ENCODE assay signal across 14 mouse cellular contexts in the genomic region with DNA sequence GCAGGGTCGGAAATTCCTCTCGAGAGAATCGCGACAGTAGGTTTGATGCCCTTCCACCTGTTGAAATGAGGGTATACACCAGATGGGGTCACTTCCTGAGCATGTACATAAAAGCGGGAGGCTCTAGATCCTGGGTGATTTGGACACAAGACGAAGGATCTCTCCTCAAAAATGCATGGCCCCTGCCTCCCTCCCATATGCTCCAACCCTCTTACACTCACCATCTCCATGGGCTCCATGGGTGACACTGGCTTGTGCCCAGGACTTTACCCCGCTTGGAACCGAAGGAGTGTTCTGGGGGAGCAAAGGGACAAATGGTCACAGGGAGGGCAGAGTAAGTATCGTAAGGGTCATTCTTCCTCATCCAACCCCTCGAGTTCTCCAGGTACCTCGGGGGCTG. TPM values are rescaled to one million over a fixed set of nuclear protein-coding genes. Genes with fewer than 3 reads are reported as not detected.
DNase-seq lines count a peak whose midpoint lies in the region; ATAC-seq and TF ChIP-seq lines count a peak whose summit lies in the region.
"Had no signal": no experiment of that assay in that cellular context is flagged by ENCODE, and none has a peak within 500 bp of the region (broad histone marks: within the 10 kb centered on the region; RNA-seq: fewer than 3 reads in every experiment).

No protein-coding gene starts in this region.

- TF ChIP-seq POLR2A in kidney, adult 2 months (IDR thresholded peaks at IDR 0.05; ENCODE audit: low read depth, low read length) = no peak

- peaks cover 62% of the 10 kb centered on the region for H3K36me3 ChIP-seq in kidney, embryonic 14.5 days (ENCODE audit: control insufficient read depth, insufficient read depth, low read length)
- peaks cover 14% of the 10 kb centered on the region for H3K36me3 ChIP-seq in kidney, adult 2 months (ENCODE audit: control insufficient read depth, insufficient read depth, low read length)
- peaks cover 72% of the 10 kb centered on the region for H3K36me3 ChIP-seq in G1E (replicated peaks)
- peaks cover 66% of the 10 kb centered on the region for H3K36me3 ChIP-seq in liver, embryonic 13.5 days

- H3K9me3 ChIP-seq in kidney, embryonic 14.5 days (ENCODE audit: control insufficient read depth, low read length) = no peaks in the 10 kb centered on the region
- no peaks in the 10 kb centered on the region for H3K9me3 ChIP-seq in G1E (replicated peaks)
- no peaks in the 10 kb centered on the region for H3K9me3 ChIP-seq in liver, embryonic 13.5 days (replicated peaks)
- H3K9me3 ChIP-seq: lung, embryonic 15.5 days had no signal

- H3K4me2 ChIP-seq in kidney, embryonic 14.5 days (replicated peaks; ENCODE audit: low read depth, low read length) = no peak overlapping the region
- peak overlapping the region; percentile 16; the same call in 1 of the 2 replicates for H3K4me2 ChIP-seq in liver, embryonic 13.5 days

- TF ChIP-seq CTCF in kidney, adult 2 months (conservative IDR thresholded peaks at IDR 0.05; ENCODE audit: insufficient read depth, insufficient read length, low read depth, low read length) = no peak
- TF ChIP-seq CTCF in G1E (IDR thresholded peaks at IDR 0.05; ENCODE audit: low read depth, low read length) = no peak

- no peak for ATAC-seq in kidney, embryonic 14.5 days (ENCODE audit: low FRiP score, low TSS enrichment)
- no peak for ATAC-seq in G1E (ENCODE audit: extremely low read depth, insufficient number of reproducible peaks, low FRiP score, poor library complexity, severe bottlenecking)
- ATAC-seq in liver, embryonic 13.5 days (ENCODE audit: low read depth) = no peak

- H3K27ac ChIP-seq in kidney, embryonic 14.5 days (ENCODE audit: low read depth, low read length) = no peak overlapping the region
- no peak overlapping the region for H3K27ac ChIP-seq in kidney, adult 2 months (ENCODE audit: insufficient read depth, low read depth, low read length)
- no peak overlapping the region for H3K27ac ChIP-seq in liver, embryonic 13.5 days
- H3K27ac ChIP-seq: left cerebral cortex, adult 2 months; lung, embryonic 15.5 days had no signal

- DNase-seq in heart, adult 11 months = peak; percentile 92
- DNase-seq in heart, postnatal 14 days = no peak
- no peak for DNase-seq in kidney, adult 2 months
- DNase-seq in G1E (ENCODE audit: low spot score) = no peak
- DNase-seq in liver, embryonic 13.5 days = no peak
- no peak for DNase-seq in urinary bladder, adult 2 months (ENCODE audit: low spot score)
- no peak for DNase-seq in frontal cortex, postnatal 25 days (ENCODE audit: low spot score in 2 of 2)
- DNase-seq: adrenal gland, adult 8-10 months; embryo, embryonic 11 days; kidney, adult 9 months had no signal

- H3K9ac ChIP-seq in kidney, embryonic 14.5 days (ENCODE audit: low read depth, low read length) = peak overlapping the region; percentile 32; the same call in 1 of the 2 replicates
- no peak overlapping the region for H3K9ac ChIP-seq in liver, embryonic 13.5 days

- intact Hi-C loops in heart, postnatal 14 days (cut with DNase I) = loop anchor here (5.0 kb wide), 1 partner anchor 34 kb away; a partner anchor contains a TSS

- WGBS in kidney, embryonic 14.5 days = 76% methylated on average over 11 of the region's 11 CpGs
- WGBS in kidney, adult 2 months = 52% methylated on average over 11 of the region's 11 CpGs
- WGBS in liver, embryonic 13.5 days (ENCODE audit: insufficient replicate concordance) = 83% methylated on average over 11 of the region's 11 CpGs

- no peaks in the 10 kb centered on the region for H3K27me3 ChIP-seq in kidney, embryonic 14.5 days (ENCODE audit: control insufficient read depth, insufficient read depth, low read length)
- no peaks in the 10 kb centered on the region for H3K27me3 ChIP-seq in kidney, adult 2 months (replicated peaks; ENCODE audit: control insufficient read depth, insufficient read depth, low read length)
- no peaks in the 10 kb centered on the region for H3K27me3 ChIP-seq in G1E (ENCODE audit: insufficient read depth, low read length)
- no peaks in the 10 kb centered on the region for H3K27me3 ChIP-seq in liver, embryonic 13.5 days
- H3K27me3 ChIP-seq: lung, embryonic 15.5 days had no signal

- peaks cover 20% of the 10 kb centered on the region; the same call in 1 of the 2 replicates for H3K4me1 ChIP-seq in kidney, embryonic 14.5 days (ENCODE audit: control insufficient read depth, insufficient read depth, low read length)
- H3K4me1 ChIP-seq in kidney, adult 2 months (ENCODE audit: control insufficient read depth, insufficient read depth, low read length) = peaks cover 20% of the 10 kb centered on the region
- H3K4me1 ChIP-seq in G1E (ENCODE audit: insufficient read depth, low read depth, low read length) = peaks cover 66% of the 10 kb centered on the region
- peaks cover 40% of the 10 kb centered on the region for H3K4me1 ChIP-seq in liver, embryonic 13.5 days (replicated peaks)

- H3K4me3 ChIP-seq in kidney, embryonic 14.5 days (ENCODE audit: low read length) = no peak overlapping the region
- no peak overlapping the region for H3K4me3 ChIP-seq in kidney, adult 2 months (ENCODE audit: insufficient read depth, low read depth, low read length)
- H3K4me3 ChIP-seq in G1E (ENCODE audit: low read depth, low read length) = peak overlapping the region; percentile 91; the same call in 1 of the 2 replicates
- no peak overlapping the region for H3K4me3 ChIP-seq in liver, embryonic 13.5 days (replicated peaks)
- H3K4me3 ChIP-seq: left cerebral cortex, adult 2 months had no signal

RNA-seq across cellular contexts. Expression of a gene that starts 3.3 kb away (rescaled TPM):
- total RNA-seq in heart, postnatal 14 days (2021) = 100 to 1,000 TPM; 148 to 174 TPM
- polyA plus RNA-seq in kidney, embryonic 14.5 days (2014; fragmentation: Nextera tagmentation; extraction: Ambion mirVana) = 248 and 262 TPM in 2 replicates
- 237 and 272 TPM in 2 replicates for polyA plus RNA-seq in kidney, adult 2 months (2012; rRNA removed)
- 773 and 873 TPM in 2 replicates for total RNA-seq in G1E (2014; fragmentation: Nextera tagmentation)
- total RNA-seq in G1E (2017) = 35.3 and 36.8 TPM in 2 replicates
- polyA plus RNA-seq in G1E (2012) = 1,534 and 1,682 TPM in 2 replicates
- 45.1 and 51.5 TPM in 2 replicates for polyA plus RNA-seq in liver, embryonic 13.5 days (2015; fragmentation: Nextera tagmentation; extraction: Ambion mirVana)
- polyA plus RNA-seq in urinary bladder, adult 2 months (2012; rRNA removed) = 170 and 213 TPM in 2 replicates

RNA-seq across cellular contexts. Expression of a gene that starts 14.4 kb away (rescaled TPM):
- 1 to 10 TPM; 1.4 to 2.8 TPM for total RNA-seq in heart, postnatal 14 days (2021)
- polyA plus RNA-seq in kidney, embryonic 14.5 days (2014; fragmentation: Nextera tagmentation; extraction: Ambion mirVana) = 9.7 and 10.9 TPM in 2 replicates
- polyA plus RNA-seq in kidney, adult 2 months (2012; rRNA removed) = 0.65 and 2.6 TPM in 2 replicates
- total RNA-seq in G1E (2014; fragmentation: Nextera tagmentation) = 3.1 TPM in 1 of 2 replicates, not detected in the other
- total RNA-seq in G1E (2017) = 2.1 and 3.2 TPM in 2 replicates
- polyA plus RNA-seq in G1E (2012) = 0.17 TPM in 1 of 2 replicates, not detected in the other
- 17.4 and 18.5 TPM in 2 replicates for polyA plus RNA-seq in liver, embryonic 13.5 days (2015; fragmentation: Nextera tagmentation; extraction: Ambion mirVana)
- polyA plus RNA-seq in urinary bladder, adult 2 months (2012; rRNA removed) = 11.2 and 13.3 TPM in 2 replicates
- polyA plus RNA-seq: C2C12 had no signal

RNA-seq across cellular contexts. Expression of a gene that starts 26.4 kb away (rescaled TPM):
- 100 to 1,000 TPM; 237 to 245 TPM for total RNA-seq in heart, postnatal 14 days (2021)
- polyA plus RNA-seq in kidney, embryonic 14.5 days (2014; fragmentation: Nextera tagmentation; extraction: Ambion mirVana) = 82.6 and 99.0 TPM in 2 replicates
- 145 and 160 TPM in 2 replicates for polyA plus RNA-seq in kidney, adult 2 months (2012; rRNA removed)
- total RNA-seq in G1E (2014; fragmentation: Nextera tagmentation) (160 and 182 TPM in 2 replicates), G1E (2017) (60.7 and 69.5 TPM in 2 replicates)
- 686 and 799 TPM in 2 replicates for polyA plus RNA-seq in G1E (2012)
- 22.4 and 27.4 TPM in 2 replicates for polyA plus RNA-seq in liver, embryonic 13.5 days (2015; fragmentation: Nextera tagmentation; extraction: Ambion mirVana)
- 130 and 136 TPM in 2 replicates for polyA plus RNA-seq in urinary bladder, adult 2 months (2012; rRNA removed)

RNA-seq across cellular contexts. Expression of a gene that starts 26.8 kb away (rescaled TPM):
- 1 to 10 TPM; 3.8 to 4.0 TPM for total RNA-seq in heart, postnatal 14 days (2021)
- polyA plus RNA-seq in kidney, embryonic 14.5 days (2014; fragmentation: Nextera tagmentation; extraction: Ambion mirVana) = 12.2 and 15.9 TPM in 2 replicates
- 9.4 and 17.7 TPM in 2 replicates for polyA plus RNA-seq in kidney, adult 2 months (2012; rRNA removed)
- total RNA-seq in G1E (2014; fragmentation: Nextera tagmentation) (81.9 and 91.5 TPM in 2 replicates), G1E (2017) (391 and 521 TPM in 2 replicates)
- polyA plus RNA-seq in G1E (2012) = 7.1 and 8.0 TPM in 2 replicates
- 21.6 and 29.0 TPM in 2 replicates for polyA plus RNA-seq in liver, embryonic 13.5 days (2015; fragmentation: Nextera tagmentation; extraction: Ambion mirVana)
- polyA plus RNA-seq in urinary bladder, adult 2 months (2012; rRNA removed) = 20.4 and 23.0 TPM in 2 replicates

RNA-seq across cellular contexts. Expression of a gene that starts 29.6 kb away (rescaled TPM):
- not detected for total RNA-seq in heart, postnatal 14 days (2021)
- polyA plus RNA-seq in kidney, embryonic 14.5 days (2014; fragmentation: Nextera tagmentation; extraction: Ambion mirVana) = 9.7 and 10.4 TPM in 2 replicates
- 138 and 157 TPM in 2 replicates for polyA plus RNA-seq in kidney, adult 2 months (2012; rRNA removed)
- total RNA-seq in G1E (2014; fragmentation: Nextera tagmentation) = not detected in 2 replicates
- total RNA-seq in G1E (2017) = 0.22 and 0.23 TPM in 2 replicates
- 0.10 and 0.11 TPM in 2 replicates for polyA plus RNA-seq in G1E (2012)
- 553 and 573 TPM in 2 replicates for polyA plus RNA-seq in liver, embryonic 13.5 days (2015; fragmentation: Nextera tagmentation; extraction: Ambion mirVana)
- polyA plus RNA-seq in urinary bladder, adult 2 months (2012; rRNA removed) = 0.22 and 0.29 TPM in 2 replicates
- total RNA-seq: left cerebral cortex, adult 2 months had no signal
